ENCODE assay signal across 7 mouse cellular contexts in the genomic region with DNA sequence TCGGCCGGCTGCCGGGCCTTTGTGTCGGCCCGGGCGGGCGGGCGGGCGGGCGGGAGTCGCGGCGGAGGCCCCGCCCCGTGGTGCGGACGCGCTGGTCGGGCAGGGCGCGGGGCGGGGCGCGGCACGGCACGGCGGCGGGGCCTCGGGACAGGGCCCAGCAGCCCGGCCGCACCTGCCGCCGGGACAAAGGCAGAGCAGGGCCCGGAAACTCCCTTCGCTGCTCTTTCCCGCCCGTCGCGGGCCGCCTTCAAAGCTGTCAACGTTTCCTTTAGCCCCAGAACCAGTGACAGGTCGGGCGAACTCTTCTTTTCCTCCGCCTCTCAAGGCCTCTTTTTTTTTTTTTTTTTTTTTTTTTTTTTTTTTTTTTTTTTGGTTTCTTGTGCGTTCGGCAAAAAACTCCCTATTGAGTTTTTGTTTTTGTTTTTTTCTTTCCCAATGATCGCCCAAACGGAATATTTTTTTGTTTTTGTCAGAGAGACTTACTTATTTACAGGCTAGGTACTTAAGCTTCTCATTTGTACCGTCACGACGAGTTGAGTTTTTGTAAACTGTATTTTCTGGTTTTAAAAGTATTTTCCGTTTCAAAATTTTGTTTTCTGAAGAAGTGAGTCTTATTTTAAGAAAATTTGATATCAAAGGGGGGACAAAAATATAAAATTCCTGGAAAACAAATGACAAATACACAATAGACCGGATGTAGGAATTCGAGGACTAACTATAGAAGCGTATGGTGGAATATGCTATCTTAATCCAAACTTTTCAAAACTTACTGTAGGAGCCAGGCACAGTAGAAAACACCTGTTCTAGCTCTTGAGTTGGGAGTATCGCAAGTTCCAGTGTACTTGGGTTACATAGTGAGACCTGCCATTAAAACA. TPM values are rescaled to one million over a fixed set of nuclear protein-coding genes. Genes with fewer than 3 reads are reported as not detected.
DNase-seq lines count a peak whose midpoint lies in the region.

No protein-coding gene starts in this region.

- no peaks in the 10 kb centered on the region for H3K9me3 ChIP-seq in erythroblast, embryonic 14.5 days (ENCODE audit: control insufficient read depth, low read length)

- intact Hi-C loops in heart, postnatal 25 days (cut with DNase I), result loop anchor here (5.0 kb wide), 1 partner anchor 183 kb away; no protein-coding TSS in a partner anchor

- peaks cover 73% of the 10 kb centered on the region for H3K36me3 ChIP-seq in erythroblast, embryonic 14.5 days (ENCODE audit: control insufficient read depth)

- H3K4me3 ChIP-seq in erythroblast, embryonic 14.5 days (replicated peaks), result peak overlapping the region; percentile 91

- peak; percentile 74 to 78 for DNase-seq in CD8-positive naive resting alpha-beta T cell, adult 2 months (ENCODE audit: low read depth in 2 of 2, low spot score in 2 of 2)
- DNase-seq in ZHBTc4 (ENCODE audit: low read depth, low spot score), result peak; percentile 85
- peak; percentile 58 for DNase-seq in heart, postnatal 25 days (ENCODE audit: low spot score)
- peak; percentile 39 for DNase-seq in large intestine, adult 2 months (ENCODE audit: low read depth, low spot score)
- DNase-seq in lung, postnatal 4 days, result peak; percentile 83 to 92
- DNase-seq in right cerebral cortex, postnatal 14 days, result peak; percentile 58

- H3K4me1 ChIP-seq in erythroblast, embryonic 14.5 days (ENCODE audit: control insufficient read depth), result peaks cover 68% of the 10 kb centered on the region

- no peaks in the 10 kb centered on the region for H3K27me3 ChIP-seq in erythroblast, embryonic 14.5 days (ENCODE audit: control insufficient read depth)

- WGBS in large intestine, adult 2 months, result under 1% methylated on average over 54 of the region's 56 CpGs

RNA-seq across cellular contexts. Expression of gene Gnl3, which starts 0.6 kb away (rescaled TPM):
- polyA plus RNA-seq in erythroblast, embryonic 14.5 days (2012), result 0.74 and 1.2 TPM in 2 replicates
- 10 to 100 TPM; 19.5 to 20.5 TPM for total RNA-seq in heart, postnatal 25 days (2021)
- 20.7 and 21.0 TPM in 2 replicates for polyA plus RNA-seq in large intestine, adult 2 months (2012; rRNA removed)

RNA-seq across cellular contexts. Expression of gene Pbrm1, which starts 0.6 kb away (rescaled TPM):
- polyA plus RNA-seq in erythroblast, embryonic 14.5 days (2012), result 1.2 and 1.6 TPM in 2 replicates
- 10 to 100 TPM; 54.0 to 58.2 TPM for total RNA-seq in heart, postnatal 25 days (2021)
- polyA plus RNA-seq in large intestine, adult 2 months (2012; rRNA removed), result 6.0 and 9.7 TPM in 2 replicates

RNA-seq across cellular contexts. Expression of gene Spcs1, which starts 18.1 kb away (rescaled TPM):
- 5.2 and 5.8 TPM in 2 replicates for polyA plus RNA-seq in erythroblast, embryonic 14.5 days (2012)
- 100 to 1,000 TPM; 138 to 145 TPM for total RNA-seq in heart, postnatal 25 days (2021)
- polyA plus RNA-seq in large intestine, adult 2 months (2012; rRNA removed), result 206 TPM in 2 replicates

RNA-seq across cellular contexts. Expression of gene Glt8d1, which starts 18.4 kb away (rescaled TPM):
- 0.10 and 0.19 TPM in 2 replicates for polyA plus RNA-seq in erythroblast, embryonic 14.5 days (2012)
- total RNA-seq in heart, postnatal 25 days (2021), result 10 to 100 TPM; 18.5 to 22.1 TPM
- 9.9 and 10.1 TPM in 2 replicates for polyA plus RNA-seq in large intestine, adult 2 months (2012; rRNA removed)

Comparison
In these comparisons a context has a peak if more than half of its experiments do, and no peak if none do; other contexts are left out.
1. Peak in every context shown above with its lines: DNase-seq and H3K4me3 ChIP-seq.
2. RNA of gene Spcs1, which starts 18.1 kb away (polyA plus RNA-seq): 206 TPM in large intestine, adult 2 months; 5.2 to 5.8 TPM in erythroblast, embryonic 14.5 days; every median in the first group is over 10 times any median in the second.